Mouse (Mus musculus) limb, embryonic 14.5 days (tissue): ENCODE measurements around the gene Cela3b. TPM values are rescaled to one million over a fixed set of nuclear protein-coding genes. Genes with fewer than 3 reads are reported as not detected.

Experiments
- ATAC-seq: fragments of 200-750 bp; cut with Nextera tagmentation; 2 replicates; pipeline ENCODE4 v1.8.0; 2017; ENCODE audit warnings: low read depth, moderate number of reproducible peaks, moderate TSS enrichment; ENCODE audit not compliant: low FRiP score
- DNase-seq: peaks from one replicate; pipeline ENCODE4 v3.0.0-alpha.2; 2015; ENCODE audit warnings: low spot score
- H3K27ac ChIP-seq: fragments of 300-500 bp; sonication (generic); replicated peaks from 2 replicates; pipeline ENCODE4 v1.5.1; 2014; ENCODE audit warnings: low read depth, mild to moderate bottlenecking, low read length, moderate library complexity, mixed read lengths
- H3K27me3 ChIP-seq: fragments of 300-500 bp; sonication (generic); 2 replicates; pipeline ENCODE4 v1.6.1; 2014; ENCODE audit warnings: low read length, mixed read lengths; ENCODE audit not compliant: control insufficient read depth, insufficient read depth
- H3K36me3 ChIP-seq: fragments of 300-500 bp; sonication (generic); 2 replicates; pipeline ENCODE4 v1.6.1; 2014; ENCODE audit warnings: mild to moderate bottlenecking, low read length, moderate library complexity, mixed read lengths; ENCODE audit not compliant: control insufficient read depth, insufficient read depth
- H3K4me1 ChIP-seq: fragments of 300-500 bp; sonication (generic); 2 replicates; pipeline ENCODE4 v1.6.1; 2014; ENCODE audit warnings: antibody characterized with exemption, low read length, mixed read lengths; ENCODE audit not compliant: control insufficient read depth, insufficient read depth
- H3K4me2 ChIP-seq: fragments of 300-500 bp; sonication (generic); replicated peaks from 2 replicates; pipeline ENCODE4 v1.6.1; 2014; ENCODE audit warnings: low read depth, mild to moderate bottlenecking, low read length, moderate library complexity; ENCODE audit not compliant: severe bottlenecking
- H3K4me3 ChIP-seq: fragments of 300-500 bp; sonication (generic); replicated peaks from 2 replicates; pipeline ENCODE4 v1.5.1; 2014; ENCODE audit warnings: low read length
- H3K9ac ChIP-seq: fragments of 300-500 bp; sonication (generic); 2 replicates; pipeline ENCODE4 v1.6.1; 2014; ENCODE audit warnings: mild to moderate bottlenecking, low read depth, low read length, moderate library complexity; ENCODE audit not compliant: severe bottlenecking
- H3K9me3 ChIP-seq: fragments of 300-500 bp; sonication (generic); 2 replicates; pipeline ENCODE4 v1.6.1; 2016; ENCODE audit warnings: low read length; ENCODE audit not compliant: control insufficient read depth
- POLR2A ChIP-seq: fragments of 200-500 bp; IDR thresholded peaks from 2 replicates; pipeline ENCODE4 v1.8.0; 2012; ENCODE audit warnings: inconsistent platforms, mild to moderate bottlenecking, moderate library complexity, borderline replicate concordance; ENCODE audit not compliant: insufficient read depth, insufficient read length; ENCODE audit errors: extremely low read depth
- WGBS: fragments of 180-500 bp; shearing (Covaris S2); extraction: QIAGEN DNeasy Blood & Tissue Kit; methylation state at CpG from one replicate; pipeline ENCODE4 v1.1.7; 2014; 5-methylcytosine and 5-hydroxymethylcytosine counted together
- polyA plus RNA-seq, 2 experiments: library from polyadenylated mRNA; depleted of rRNA in 1 of 2; stranded (reverse) in 1 of 2; unstranded in 1 of 2; fragments of >200 nt; fragmentation: Nextera tagmentation in 1 of 2; extraction: Ambion mirVana in 1 of 2; gene quantifications; 2 replicates each; pipeline versions ENCODE4 v1.2.1 to v1.2.3; 2012 to 2014

Gene Cela3b
- polyA plus RNA-seq, 2 experiments: 0.28 to 0.29 TPM

DNA sequence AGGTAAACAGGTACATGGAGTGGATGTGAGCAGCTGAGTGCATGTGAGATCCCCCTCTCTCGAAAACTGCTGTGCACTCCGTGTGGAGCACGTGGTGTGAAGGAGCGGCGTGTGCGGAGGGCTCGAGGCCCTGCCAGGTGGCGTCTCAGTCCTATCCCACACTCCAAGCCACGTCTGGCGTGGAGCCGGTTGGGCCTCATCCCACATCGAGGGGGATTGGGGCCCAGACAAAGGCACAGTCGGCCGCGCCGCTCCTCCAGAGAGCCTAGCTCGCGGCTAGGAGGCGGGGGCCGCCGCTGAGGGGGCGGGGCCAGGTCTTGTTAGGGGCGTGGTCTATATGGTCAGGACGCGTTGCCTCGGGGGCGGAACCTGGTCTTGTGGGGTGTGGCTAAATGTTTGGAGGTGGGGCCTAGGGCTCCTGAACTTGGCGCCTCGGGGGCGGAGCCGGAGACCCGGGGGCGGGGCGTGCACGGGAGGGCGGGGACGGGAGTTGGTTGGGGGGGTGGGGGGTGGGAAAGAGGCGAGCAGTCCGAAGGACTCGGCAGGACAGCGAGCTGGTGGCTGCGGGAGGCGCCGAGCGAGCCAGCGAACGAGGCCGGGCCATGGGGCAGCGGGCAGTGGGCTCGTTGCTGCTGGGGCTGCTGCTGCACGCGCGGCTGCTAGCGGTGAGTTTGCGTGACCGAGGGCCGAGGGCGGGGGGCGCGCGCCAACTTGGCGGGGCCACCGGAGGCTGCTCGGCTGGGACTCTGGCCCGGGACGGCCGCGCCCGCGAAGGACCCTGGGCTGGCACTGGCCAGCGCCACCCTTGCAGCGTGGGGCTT, 38.1 kb upstream of the Cela3b start, which contains the start of gene Hspg2:
TSS of gene Hspg2 (plus strand) at position 510 of the 821 bp plus-strand sequence.
- Histone ChIP-seq H3K4me2 (peak within 1 kb of the TSS; percentile 81), H3K4me1 (peaks cover 37% of the 10 kb centered on the region), H3K27me3 (no peaks in the 10 kb centered on the region), H3K9me3 (no peaks in the 10 kb centered on the region), H3K9ac (peak within 1 kb of the TSS; percentile 80), H3K4me3 (peak within 1 kb of the TSS; percentile 91), H3K36me3 (no peaks in the 10 kb centered on the region; the same call in 1 of the 2 replicates), H3K27ac (peak within 1 kb of the TSS; percentile 77)
- peak; percentile 93 for ATAC-seq
- peak; percentile 98 for DNase-seq
- WGBS: under 1% methylated on average over 43 of the region's 72 CpGs
- peak; percentile 72; the same call in 1 of the 2 replicates for TF ChIP-seq POLR2A

DNA sequence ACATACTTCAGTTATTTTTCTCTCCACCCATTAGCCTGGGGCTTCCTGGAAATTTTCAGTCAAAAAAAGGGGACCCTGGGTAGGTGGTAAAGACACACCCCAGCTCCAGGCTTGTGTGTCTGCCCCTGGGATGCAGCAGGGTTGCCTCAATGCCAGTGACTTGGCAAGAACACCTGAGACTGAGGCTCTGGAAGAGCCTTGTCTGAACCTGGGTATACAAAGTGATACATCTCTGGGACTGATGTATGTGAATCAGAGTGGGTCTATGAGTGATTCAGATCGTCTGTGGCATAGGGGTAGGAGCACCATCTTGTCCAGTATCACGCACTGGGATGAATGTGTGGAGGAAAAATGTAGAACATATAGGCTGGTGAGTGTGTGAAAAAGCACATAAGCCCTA, 37.2 kb upstream of the Cela3b start:
- H3K4me3 ChIP-seq: no peak overlapping the region
- ATAC-seq: no peak
- no peaks in the 10 kb centered on the region for H3K36me3 ChIP-seq
- H3K9ac ChIP-seq: no peak overlapping the region
- H3K27me3 ChIP-seq: no peaks in the 10 kb centered on the region
- H3K27ac ChIP-seq: 0 out of 2 replicates have a peak overlapping the region, but pooled peaks have one; percentile 65
- DNase-seq: no peak
- no peak overlapping the region for H3K4me2 ChIP-seq
- no peaks in the 10 kb centered on the region for H3K9me3 ChIP-seq
- TF ChIP-seq POLR2A: no peak
- peaks cover 29% of the 10 kb centered on the region for H3K4me1 ChIP-seq
- WGBS: 87% methylated on average over 2 of the region's 2 CpGs

GRCm38 (mm10) chr4:137466991-137467390, 36.7 kb upstream of the Cela3b start:
- Histone ChIP-seq H3K4me1 (peaks cover 29% of the 10 kb centered on the region), H3K27ac (peak overlapping the region; percentile 65; the same call in 1 of the 2 replicates)
- TF ChIP-seq POLR2A: no peak

GRCm38 (mm10) chr4:137465125-137465787, 34.9 kb upstream of the Cela3b start:
- TF ChIP-seq POLR2A: no peak
- DNase-seq (no peak), ATAC-seq (no peak)
- H3K4me2 ChIP-seq: no peak overlapping the region
- no peaks in the 10 kb centered on the region for H3K9me3 ChIP-seq
- 0 out of 2 replicates have a peak overlapping the region, but pooled peaks have one; percentile 19 for H3K27ac ChIP-seq
- 0 out of 2 replicates have a peak overlapping the region, but pooled peaks have one; percentile 0 for H3K9ac ChIP-seq
- 72% methylated on average over 13 of the region's 13 CpGs for WGBS
- no peaks in the 10 kb centered on the region for H3K27me3 ChIP-seq
- H3K36me3 ChIP-seq: no peaks in the 10 kb centered on the region
- H3K4me3 ChIP-seq: no peak overlapping the region
- peaks cover 18% of the 10 kb centered on the region for H3K4me1 ChIP-seq

More at GRCm38 (mm10) chr4:137466991-137467390, 36.7 kb upstream of the Cela3b start:
- WGBS: 82% methylated on average over 4 of the region's 4 CpGs
- no peaks in the 10 kb centered on the region for H3K27me3 ChIP-seq
- no peak for ATAC-seq
- no peak overlapping the region for H3K9ac ChIP-seq
- no peaks in the 10 kb centered on the region for H3K36me3 ChIP-seq
- H3K4me3 ChIP-seq: no peak overlapping the region
- no peak overlapping the region for H3K4me2 ChIP-seq
- DNase-seq: no peak
- no peaks in the 10 kb centered on the region for H3K9me3 ChIP-seq

GRCm38 (mm10) chr4:137461981-137462690, 31.8 kb upstream of the Cela3b start:
- 63% methylated on average over 16 of the region's 16 CpGs for WGBS

More at GRCm38 (mm10) chr4:137461981-137462690, 31.8 kb upstream of the Cela3b start:
- no peak overlapping the region for H3K27ac ChIP-seq
- no peaks in the 10 kb centered on the region for H3K36me3 ChIP-seq
- no peak for TF ChIP-seq POLR2A
- ATAC-seq: no peak
- no peaks in the 10 kb centered on the region for H3K27me3 ChIP-seq
- H3K9me3 ChIP-seq: no peaks in the 10 kb centered on the region
- H3K4me2 ChIP-seq: no peak overlapping the region
- no peak overlapping the region for H3K9ac ChIP-seq
- DNase-seq: no peak
- peaks cover 2% of the 10 kb centered on the region; the same call in 1 of the 2 replicates for H3K4me1 ChIP-seq
- no peak overlapping the region for H3K4me3 ChIP-seq
